Mouse (Mus musculus) embryonic fibroblast, embryonic 13.5 days (primary cell): Measurements from ENCODE around the gene Ap2m1. TPM values are rescaled to one million over a fixed set of nuclear protein-coding genes. Genes with fewer than 3 reads are reported as not detected.
A peak's percentile ranks its signal among the peaks of the same experiment; 100 is the strongest.
"Not testable (repeated sequence)": the region's sequence is repeated elsewhere in the genome, so short reads cannot be mapped to it uniquely, and the experiment has no call there.

Experiments
- H3K27ac ChIP-seq: 2 replicates; pipeline ENCODE4 v1.5.1; 2012; ENCODE audit warnings: low read length, control low read depth, inconsistent platforms; ENCODE audit not compliant: insufficient read depth
- H3K4me1 ChIP-seq: 2 replicates; pipeline ENCODE4 v1.6.1; 2011; ENCODE audit warnings: low read length; ENCODE audit not compliant: control insufficient read depth, insufficient read depth
- H3K4me3 ChIP-seq: 2 replicates; pipeline ENCODE4 v1.5.1; 2011; ENCODE audit warnings: mild to moderate bottlenecking, control low read depth, low read length; ENCODE audit not compliant: insufficient read depth
- CTCF ChIP-seq: IDR thresholded peaks from 2 replicates; pipeline ENCODE4 v1.5.1; 2011; ENCODE audit warnings: mild to moderate bottlenecking, control low read depth, low read length, moderate library complexity, borderline replicate concordance; ENCODE audit not compliant: insufficient read depth
- POLR2A ChIP-seq: IDR thresholded peaks from 2 replicates; pipeline ENCODE4 v1.6.1; 2011; ENCODE audit warnings: low read depth, mild to moderate bottlenecking, control low read depth, low read length, moderate library complexity
- polyA plus RNA-seq: library from polyadenylated mRNA; stranded (reverse); fragments of >200 nt; gene quantifications from 2 replicates; pipeline ENCODE4 v1.2.4, GENCODE M21; 2011; ENCODE audit warnings: low read depth; ENCODE audit not compliant: missing spikeins, insufficient read length

Ap2m1 gene
- 448 and 450 TPM in 2 replicates for polyA plus RNA-seq

GRCm38 (mm10) chr16:20535296-20536080 lies at the start of gene Ap2m1:
Ap2m1 (plus strand) TSS chr16:20535478.
- Histone ChIP-seq H3K4me3 (peak within 1 kb of the TSS; percentile 87), H3K4me1 (peaks cover 4% of the 10 kb centered on the region; the same call in 1 of the 2 replicates), H3K27ac (peak within 1 kb of the TSS; percentile 70)
- TF ChIP-seq CTCF (no peak), POLR2A (peak; percentile 82)

GRCm38 (mm10) chr16:20486048-20486447 lies 49.2 kb upstream of the Ap2m1 start:
- Histone ChIP-seq H3K4me3 (no peak overlapping the region), H3K4me1 (peaks cover 2% of the 10 kb centered on the region; the same call in 1 of the 2 replicates), H3K27ac (no peak overlapping the region)
- TF ChIP-seq CTCF, result no peak
- no peak for TF ChIP-seq POLR2A

GRCm38 (mm10) chr16:20488151-20488550 lies 47.1 kb upstream of the Ap2m1 start:
- Histone ChIP-seq H3K27ac (peak overlapping the region; percentile 38; the same call in 1 of the 2 replicates), H3K4me3 (no peak overlapping the region), H3K4me1 (peaks cover 2% of the 10 kb centered on the region; the same call in 1 of the 2 replicates)
- TF ChIP-seq POLR2A (no peak), CTCF (no peak)

GRCm38 (mm10) chr16:20488751-20489150 lies 46.5 kb upstream of the Ap2m1 start:
- H3K4me3 ChIP-seq, H3K4me1 ChIP-seq, H3K27ac ChIP-seq: not testable (repeated sequence)

GRCm38 (mm10) chr16:20489233-20489632 lies 46.0 kb upstream of the Ap2m1 start:
- Histone ChIP-seq H3K4me3 (no peak overlapping the region), H3K4me1 (peaks cover 2% of the 10 kb centered on the region; the same call in 1 of the 2 replicates), H3K27ac (no peak overlapping the region)
- TF ChIP-seq POLR2A (no peak), CTCF (no peak)

DNA sequence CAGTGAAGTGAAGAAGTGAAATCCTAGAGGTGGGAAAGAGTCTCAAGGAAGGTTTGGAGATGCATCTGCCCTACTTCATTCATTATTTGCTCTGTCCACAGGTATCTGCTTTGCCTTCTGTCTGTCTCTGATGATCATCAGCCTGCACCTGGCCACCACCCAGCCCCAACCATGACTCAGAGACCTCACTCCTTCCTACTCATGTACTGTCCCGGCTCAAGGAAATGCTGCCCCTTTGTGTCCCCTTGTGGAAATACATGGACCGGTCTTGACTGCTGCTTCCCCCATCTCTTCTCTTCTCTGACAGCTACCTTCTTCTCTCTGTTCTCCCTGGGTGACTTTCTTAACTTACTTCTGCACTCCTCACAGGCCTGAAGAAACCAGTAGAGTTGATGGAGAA lies 44.7 kb upstream of the Ap2m1 start:
- TF ChIP-seq POLR2A (no peak), CTCF (peak; percentile 33; the same call in 1 of the 2 replicates)
- no peak overlapping the region for H3K4me3 ChIP-seq
- peaks cover 2% of the 10 kb centered on the region; the same call in 1 of the 2 replicates for H3K4me1 ChIP-seq
- H3K27ac ChIP-seq, result no peak overlapping the region

DNA sequence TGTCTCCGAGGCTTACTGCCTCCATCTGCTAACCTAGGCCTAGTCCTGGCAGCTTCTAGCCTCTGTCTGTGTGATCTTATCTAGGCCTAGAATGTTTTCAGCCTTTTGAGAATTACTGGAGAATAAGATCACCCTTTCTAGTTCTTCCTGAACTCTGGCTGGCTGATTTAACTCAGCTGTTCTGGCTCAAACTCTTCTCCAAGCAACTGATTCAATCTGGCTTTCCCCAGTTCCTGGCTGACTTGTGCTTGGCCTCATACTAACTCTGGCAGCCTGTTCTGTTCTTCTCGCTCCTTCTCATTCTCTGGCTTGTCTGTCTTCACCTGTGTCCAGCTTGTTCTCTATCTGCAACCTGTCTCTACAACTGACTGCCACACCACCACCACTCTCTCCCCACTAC lies 44.0 kb upstream of the Ap2m1 start:
- no peak overlapping the region for H3K27ac ChIP-seq
- no peak overlapping the region for H3K4me3 ChIP-seq
- TF ChIP-seq CTCF (no peak), POLR2A (no peak)
- peaks cover 2% of the 10 kb centered on the region; the same call in 1 of the 2 replicates for H3K4me1 ChIP-seq

DNA sequence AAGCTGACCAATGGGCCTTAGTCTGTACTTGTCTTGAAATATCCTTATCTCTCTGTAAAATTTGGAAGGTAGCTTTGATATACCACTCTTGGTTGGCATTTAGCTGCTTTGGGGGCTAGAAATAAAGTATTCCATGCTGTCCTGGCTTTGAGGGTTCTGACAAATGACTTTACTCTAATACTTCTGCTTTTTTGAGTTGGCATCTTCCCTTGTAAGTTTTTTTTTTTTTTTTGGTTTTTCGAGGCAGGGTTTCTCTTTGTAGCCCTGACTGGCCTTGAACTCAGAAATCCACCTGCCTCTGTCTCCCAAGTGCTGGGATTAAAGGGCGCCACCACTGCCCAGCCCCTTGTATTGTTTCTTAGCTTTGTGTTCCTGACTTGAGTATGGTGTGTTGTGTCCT lies 41.8 kb upstream of the Ap2m1 start:
- no peak for TF ChIP-seq CTCF
- TF ChIP-seq POLR2A, result no peak
- Histone ChIP-seq H3K4me3 (no peak overlapping the region), H3K27ac (no peak overlapping the region), H3K4me1 (no peaks in the 10 kb centered on the region; the same call in 1 of the 2 replicates)

DNA sequence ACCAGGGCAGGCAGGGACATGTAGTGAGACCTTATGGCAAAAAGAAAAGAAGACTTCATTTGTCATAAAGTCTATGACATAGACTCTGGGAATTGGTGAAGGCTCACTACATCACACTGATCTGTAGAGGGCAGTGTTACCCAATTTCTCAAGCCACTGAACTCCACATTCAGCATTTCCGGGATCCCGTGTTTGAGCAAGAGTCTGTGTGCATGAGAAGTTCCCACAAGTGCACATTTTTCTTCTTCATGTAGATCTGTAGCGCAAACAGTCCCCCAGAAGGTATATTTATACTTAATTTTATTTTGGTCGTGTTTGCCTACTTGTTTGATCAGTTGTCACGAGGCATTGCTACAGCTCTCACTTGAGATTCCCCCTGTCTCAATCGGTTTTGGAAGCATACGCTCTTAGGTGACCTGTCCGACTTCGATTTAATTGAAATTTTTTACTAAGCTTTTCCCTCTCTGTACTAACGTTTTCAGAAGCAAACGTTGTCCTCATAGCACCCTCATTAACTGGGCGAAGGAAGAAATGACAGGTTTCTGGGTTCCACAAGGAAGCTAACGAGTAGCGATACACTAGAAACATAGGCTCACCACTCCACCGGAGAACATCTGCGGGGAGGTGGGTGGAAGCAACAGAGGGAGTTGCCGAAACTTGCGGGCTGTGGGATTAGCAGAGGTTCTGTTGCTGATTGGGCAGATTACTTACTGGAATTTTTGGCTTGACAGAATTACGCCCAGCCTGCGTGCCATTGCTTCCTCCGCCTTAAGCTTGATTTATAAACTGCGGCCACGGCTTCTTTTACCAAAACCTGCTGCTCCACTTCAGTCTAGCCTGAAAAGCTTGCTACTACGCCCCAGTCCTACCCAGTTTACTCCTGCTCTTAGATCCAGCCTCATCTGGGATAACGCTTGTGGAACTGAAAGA lies 38.3 kb upstream of the Ap2m1 start:
- Histone ChIP-seq H3K4me3 (peak overlapping the region; percentile 31), H3K4me1 (no peaks in the 10 kb centered on the region; the same call in 1 of the 2 replicates), H3K27ac (peak overlapping the region; percentile 77)
- TF ChIP-seq POLR2A (peak; percentile 34; the same call in 1 of the 2 replicates), CTCF (no peak)
